Mouse (Mus musculus) hindbrain, embryonic 16.5 days (tissue): ENCODE data around the gene Per1. TPM values are rescaled to one million over a fixed set of nuclear protein-coding genes. Genes with fewer than 3 reads are reported as not detected.

ENCODE experiments used
- ATAC-seq: fragments of 200-750 bp; cut with Nextera tagmentation; 2 replicates; pipeline ENCODE4 v1.8.0; 2017; ENCODE audit warnings: moderate TSS enrichment, moderate library complexity
- H3K27ac ChIP-seq: fragments of 300-500 bp; sonication (generic); 2 replicates; pipeline ENCODE4 v1.5.1; 2014; ENCODE audit warnings: low read depth, mild to moderate bottlenecking, control low read depth, low read length, moderate library complexity
- H3K27me3 ChIP-seq: fragments of 300-500 bp; sonication (generic); replicated peaks from 2 replicates; pipeline ENCODE4 v1.6.1; 2014; ENCODE audit warnings: low read length; ENCODE audit not compliant: control insufficient read depth, insufficient read depth
- H3K36me3 ChIP-seq: fragments of 300-500 bp; sonication (generic); 2 replicates; pipeline ENCODE4 v1.6.1; 2014; ENCODE audit warnings: mild to moderate bottlenecking, low read length, moderate library complexity, mixed read lengths; ENCODE audit not compliant: control insufficient read depth, insufficient read depth
- H3K4me1 ChIP-seq: fragments of 300-500 bp; sonication (generic); 2 replicates; pipeline ENCODE4 v1.6.1; 2014; ENCODE audit warnings: low read depth, low read length; ENCODE audit not compliant: control insufficient read depth, insufficient read depth
- H3K4me2 ChIP-seq: fragments of 300-500 bp; sonication (generic); 2 replicates; pipeline ENCODE4 v1.6.1; 2014; ENCODE audit warnings: mild to moderate bottlenecking, low read length, control low read depth, moderate library complexity
- H3K4me3 ChIP-seq: fragments of 300-500 bp; sonication (generic); 2 replicates; pipeline ENCODE4 v1.5.1; 2014; ENCODE audit warnings: mild to moderate bottlenecking, low read length, control low read depth, moderate library complexity
- H3K9ac ChIP-seq: fragments of 300-500 bp; sonication (generic); 2 replicates; pipeline ENCODE4 v1.6.1; 2014; ENCODE audit warnings: low read depth, mild to moderate bottlenecking, control low read depth, low read length, moderate library complexity
- H3K9me3 ChIP-seq: fragments of 300-500 bp; sonication (generic); 2 replicates; pipeline ENCODE4 v1.6.1; 2014; ENCODE audit warnings: mild to moderate bottlenecking, low read length, moderate library complexity; ENCODE audit not compliant: control insufficient read depth
- WGBS: fragments of 180-500 bp; shearing (Covaris S2); extraction: QIAGEN DNeasy Blood & Tissue Kit; methylation state at CpG from one replicate; pipeline ENCODE4 v1.1.7; 2014; 5-methylcytosine and 5-hydroxymethylcytosine counted together
- polyA plus RNA-seq: library from polyadenylated mRNA; unstranded; fragments of >200 nt; fragmentation: Nextera tagmentation; extraction: Ambion mirVana; gene quantifications from 2 replicates; pipeline ENCODE4 v1.2.1, GENCODE M21; 2015

Gene Per1
- polyA plus RNA-seq, 1 experiment from 2014 or later: 11.1 TPM

- Histone ChIP-seq H3K9ac (no peak overlapping the region), H3K36me3 (peaks cover 6% of the 10 kb centered on the region), H3K27me3 (no peaks in the 10 kb centered on the region), H3K4me2 (no peak overlapping the region), H3K4me1 (peaks cover 26% of the 10 kb centered on the region), H3K27ac (no peak overlapping the region), H3K4me3 (no peak overlapping the region), H3K9me3 (no peaks in the 10 kb centered on the region)
- ATAC-seq: no peak
- 33% methylated on average over 4 of the region's 4 CpGs for WGBS
Observed at GRCm38 (mm10) chr11:69087082-69087481, 7.9 kb upstream of the Per1 start.

GRCm38 (mm10) chr11:69087597-69087996 lies 7.4 kb upstream of the Per1 start:
- WGBS: 55% methylated on average over 2 of the region's 2 CpGs
- Histone ChIP-seq H3K4me3 (peak overlapping the region; percentile 99), H3K27ac (peak overlapping the region; percentile 96), H3K9ac (peak overlapping the region; percentile 100; the same call in 1 of the 2 replicates), H3K4me1 (peaks cover 27% of the 10 kb centered on the region), H3K27me3 (no peaks in the 10 kb centered on the region), H3K4me2 (peak overlapping the region; percentile 94), H3K9me3 (no peaks in the 10 kb centered on the region), H3K36me3 (peaks cover 6% of the 10 kb centered on the region)
- ATAC-seq: no peak

- peak within 1 kb of the TSS; percentile 99 for H3K4me3 ChIP-seq
- peak within 1 kb of the TSS; percentile 94 for H3K4me2 ChIP-seq
- peak; percentile 85 for ATAC-seq
- peak within 1 kb of the TSS; percentile 96 for H3K27ac ChIP-seq
- peak within 1 kb of the TSS; percentile 100 for H3K9ac ChIP-seq
- H3K36me3 ChIP-seq: peaks cover 6% of the 10 kb centered on the region
- H3K27me3 ChIP-seq: no peaks in the 10 kb centered on the region
- under 1% methylated on average over 57 of the region's 67 CpGs for WGBS
- H3K4me1 ChIP-seq: peaks cover 27% of the 10 kb centered on the region
- H3K9me3 ChIP-seq: no peaks in the 10 kb centered on the region
Observed at GRCm38 (mm10) chr11:69088103-69088855, 6.7 kb upstream of the Per1 start, which contains the start of gene Vamp2. Gene Vamp2 (plus strand): TSS chr11:69088490.

- ATAC-seq: no peak; the same call in 1 of the 2 replicates
- Histone ChIP-seq H3K4me3 (peak overlapping the region; percentile 99), H3K9ac (peak overlapping the region; percentile 100), H3K9me3 (no peaks in the 10 kb centered on the region), H3K27ac (peak overlapping the region; percentile 96), H3K36me3 (peaks cover 6% of the 10 kb centered on the region), H3K4me1 (peaks cover 27% of the 10 kb centered on the region), H3K27me3 (no peaks in the 10 kb centered on the region), H3K4me2 (peak overlapping the region; percentile 94)
- WGBS: 10% methylated on average over 25 of the region's 25 CpGs
Observed at GRCm38 (mm10) chr11:69088856-69089615, 6.0 kb upstream of the Per1 start.

- H3K4me3 ChIP-seq: peak overlapping the region; percentile 99
- no peaks in the 10 kb centered on the region for H3K27me3 ChIP-seq
- peak overlapping the region; percentile 94 for H3K4me2 ChIP-seq
- peak overlapping the region; percentile 96; the same call in 1 of the 2 replicates for H3K27ac ChIP-seq
- peak overlapping the region; percentile 100 for H3K9ac ChIP-seq
- H3K36me3 ChIP-seq: peaks cover 6% of the 10 kb centered on the region
- H3K9me3 ChIP-seq: no peaks in the 10 kb centered on the region
- WGBS: 89% methylated on average over 12 of the region's 12 CpGs
- no peak for ATAC-seq
- H3K4me1 ChIP-seq: peaks cover 30% of the 10 kb centered on the region
Observed at GRCm38 (mm10) chr11:69089616-69090290, 5.3 kb upstream of the Per1 start.

GRCm38 (mm10) chr11:69090367-69090766 lies 4.7 kb upstream of the Per1 start:
- H3K9ac ChIP-seq: 0 out of 2 replicates have a peak overlapping the region, but pooled peaks have one; percentile 39
- H3K4me2 ChIP-seq: peak overlapping the region; percentile 94
- no peak for ATAC-seq
- no peaks in the 10 kb centered on the region for H3K27me3 ChIP-seq
- no peak overlapping the region for H3K27ac ChIP-seq
- 42% methylated on average over 6 of the region's 6 CpGs for WGBS
- H3K36me3 ChIP-seq: peaks cover 6% of the 10 kb centered on the region
- peaks cover 31% of the 10 kb centered on the region for H3K4me1 ChIP-seq
- no peak overlapping the region for H3K4me3 ChIP-seq
- no peaks in the 10 kb centered on the region for H3K9me3 ChIP-seq

- no peak overlapping the region for H3K4me3 ChIP-seq
- H3K36me3 ChIP-seq: peaks cover 6% of the 10 kb centered on the region
- WGBS: 67% methylated on average over 7 of the region's 7 CpGs
- peaks cover 43% of the 10 kb centered on the region for H3K4me1 ChIP-seq
- H3K9ac ChIP-seq: no peak overlapping the region
- ATAC-seq: no peak
- H3K27ac ChIP-seq: no peak overlapping the region
- H3K27me3 ChIP-seq: no peaks in the 10 kb centered on the region
- H3K9me3 ChIP-seq: no peaks in the 10 kb centered on the region
- no peak overlapping the region for H3K4me2 ChIP-seq
Observed at GRCm38 (mm10) chr11:69091566-69092385, 3.2 kb upstream of the Per1 start.

GRCm38 (mm10) chr11:69092386-69092751 lies 2.6 kb upstream of the Per1 start:
- no peak overlapping the region for H3K4me3 ChIP-seq
- no peak overlapping the region for H3K4me2 ChIP-seq
- H3K9ac ChIP-seq: no peak overlapping the region
- ATAC-seq: no peak
- no peaks in the 10 kb centered on the region for H3K27me3 ChIP-seq
- WGBS: 4% methylated on average over 3 of the region's 3 CpGs
- no peaks in the 10 kb centered on the region for H3K9me3 ChIP-seq
- peaks cover 6% of the 10 kb centered on the region for H3K36me3 ChIP-seq
- no peak overlapping the region for H3K27ac ChIP-seq
- peaks cover 48% of the 10 kb centered on the region for H3K4me1 ChIP-seq
